Mouse (Mus musculus) gastrocnemius, adult 18-20 months (tissue): ENCODE data around the gene Srgn. TPM values are rescaled to one million over a fixed set of nuclear protein-coding genes. Genes with fewer than 3 reads are reported as not detected.
A peak's percentile ranks its signal among the peaks of the same experiment; 100 is the strongest.
"Not testable (repeated sequence)": the region's sequence is repeated elsewhere in the genome, so short reads cannot be mapped to it uniquely, and the experiment has no call there.

Experiments
- DNase-seq: peaks from one replicate; pipeline ENCODE4 v3.0.0; 2021; ENCODE audit warnings: low spot score
- total RNA-seq, 2 experiments: library from RNA; stranded (reverse); gene quantifications; 2 replicates each; pipeline ENCODE4 v1.2.3; 2021

The Srgn gene
- total RNA-seq, 2 experiments from 2014 or later, result 10.5 to 15.0 TPM

- no peak for DNase-seq
Observed at GRCm38 (mm10) chr10:62522346-62522950, 4.8 kb downstream of the Srgn start.

GRCm38 (mm10) chr10:62521763-62522162 lies 5.5 kb downstream of the Srgn start:
- DNase-seq, result no peak

GRCm38 (mm10) chr10:62520911-62521310 lies 6.3 kb downstream of the Srgn start:
- no peak for DNase-seq

GRCm38 (mm10) chr10:62517511-62517910 lies 9.7 kb downstream of the Srgn start:
- no peak for DNase-seq

GRCm38 (mm10) chr10:62512855-62513254 lies 14.4 kb downstream of the Srgn start:
- no peak for DNase-seq

GRCm38 (mm10) chr10:62511528-62511927 lies 15.7 kb downstream of the Srgn start:
- no peak for DNase-seq

- no peak for DNase-seq
Observed at GRCm38 (mm10) chr10:62509032-62509656, 18.1 kb downstream of the Srgn start.

- DNase-seq, result peak; percentile 39
Observed at GRCm38 (mm10) chr10:62508459-62508858, 18.8 kb downstream of the Srgn start.

- DNase-seq, result peak; percentile 79
Observed at GRCm38 (mm10) chr10:62507591-62508308, 19.5 kb downstream of the Srgn start.

GRCm38 (mm10) chr10:62507071-62507470 lies 20.2 kb downstream of the Srgn start:
- no peak for DNase-seq

GRCm38 (mm10) chr10:62506019-62506556 lies 21.2 kb downstream of the Srgn start:
- no peak for DNase-seq

GRCm38 (mm10) chr10:62505224-62505983 lies 21.8 kb downstream of the Srgn start:
- no peak for DNase-seq

GRCm38 (mm10) chr10:62503836-62504628 lies 23.2 kb downstream of the Srgn start:
- no peak for DNase-seq

- DNase-seq, result no peak
Observed at GRCm38 (mm10) chr10:62503353-62503752, 23.9 kb downstream of the Srgn start.

GRCm38 (mm10) chr10:62501951-62502350 lies 25.3 kb downstream of the Srgn start:
- DNase-seq, result no peak

GRCm38 (mm10) chr10:62500916-62501615 lies 26.2 kb downstream of the Srgn start:
- no peak for DNase-seq

- DNase-seq, result peak; percentile 74
Observed at GRCm38 (mm10) chr10:62500088-62500915, 26.9 kb downstream of the Srgn start.

- DNase-seq, result not testable (repeated sequence)
Observed at GRCm38 (mm10) chr10:62491681-62492080, 35.6 kb downstream of the Srgn start.

- DNase-seq, result peak; percentile 59
Observed at GRCm38 (mm10) chr10:62488266-62488665, 39.0 kb downstream of the Srgn start.
